Mouse (Mus musculus) retina, postnatal 7 days (tissue): Measurements from ENCODE around the gene Ndufab1.

Source experiments
- DNase-seq: peaks from one replicate; pipeline ENCODE4 v3.0.0-alpha.2; 2012; ENCODE audit warnings: low read depth, low spot score

Ndufab1 gene

GRCm38 (mm10) chr7:122067517-122068381, 33.9 kb downstream of the Ndufab1 start:
- DNase-seq, result no peak

GRCm38 (mm10) chr7:122066945-122067516, 34.7 kb downstream of the Ndufab1 start, which contains the start of the genes Ubfd1 and Ears2:
Ubfd1 (plus strand) TSS chr7:122067175.
Ears2 (minus strand) TSS chr7:122067263.
- DNase-seq, result peak; percentile 95

GRCm38 (mm10) chr7:122066102-122066944, 35.4 kb downstream of the Ndufab1 start:
- no peak for DNase-seq

GRCm38 (mm10) chr7:122065656-122066055, 36.0 kb downstream of the Ndufab1 start:
- no peak for DNase-seq

GRCm38 (mm10) chr7:122056633-122057032, 45.1 kb downstream of the Ndufab1 start:
- DNase-seq, result no peak

GRCm38 (mm10) chr7:122050834-122051233, 50.9 kb downstream of the Ndufab1 start:
- DNase-seq, result no peak

- DNase-seq, result no peak
These were observed 53.5 kb downstream of the Ndufab1 start for GRCm38 (mm10) chr7:122048191-122048590.

GRCm38 (mm10) chr7:122046813-122047212, 54.9 kb downstream of the Ndufab1 start:
- DNase-seq, result no peak

- DNase-seq, result no peak
These were observed 56.0 kb downstream of the Ndufab1 start for GRCm38 (mm10) chr7:122045711-122046110.

- no peak for DNase-seq
These were observed 56.5 kb downstream of the Ndufab1 start for GRCm38 (mm10) chr7:122045181-122045634.

GRCm38 (mm10) chr7:122044106-122044505, 57.6 kb downstream of the Ndufab1 start:
- no peak for DNase-seq
